In the genomic region with DNA sequence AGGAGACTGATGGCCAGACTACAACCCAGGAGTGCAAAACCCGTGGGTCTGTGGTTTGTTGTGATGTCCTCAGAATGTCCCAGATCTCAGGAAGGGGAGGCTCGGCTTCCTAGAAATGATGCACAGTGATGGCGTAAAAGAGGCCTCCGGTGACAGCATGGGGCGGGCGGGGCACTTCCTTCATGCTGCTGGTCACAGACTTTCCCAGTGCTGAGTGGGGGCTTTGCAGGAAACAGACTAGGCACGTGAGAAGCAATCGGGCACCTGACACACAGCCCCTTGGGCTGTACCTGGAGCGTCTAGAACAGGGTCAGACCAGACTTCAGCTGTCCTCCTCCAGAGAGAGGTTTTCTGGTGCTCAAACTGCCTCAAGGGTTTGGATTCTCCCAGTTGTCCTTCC, we compare ENCODE assay signal across 9 mouse cellular contexts. TPM values are rescaled to one million over a fixed set of nuclear protein-coding genes. Genes with fewer than 3 reads are reported as not detected.
A peak's percentile ranks its signal among the peaks of the same experiment; 100 is the strongest.
DNase-seq lines count a peak whose midpoint lies in the region; ATAC-seq and TF ChIP-seq lines count a peak whose summit lies in the region.
"Had no signal": no experiment of that assay in that cellular context is flagged by ENCODE, and none has a peak within 500 bp of the region (broad histone marks: within the 10 kb centered on the region; RNA-seq: fewer than 3 reads in every experiment).

No protein-coding gene starts in this region.

- TF ChIP-seq POLR2A in spleen, adult 2 months (IDR thresholded peaks at IDR 0.05; ENCODE audit: low read depth, low read length), result no peak

- intact Hi-C loops in gastrocnemius, postnatal 14 days (cut with DNase I; ENCODE audit: low total_unique reads), result no loop called here

- peak in 1 of 2 experiments; percentile 45 for DNase-seq in spleen, adult 2 months (ENCODE audit: low read depth in 1 of 2, low spot score in 2 of 2)
- no peak for DNase-seq in spleen, adult 18-20 months
- peak; percentile 33 to 39 for DNase-seq in heart, adult 18-20 months
- peak; percentile 53 for DNase-seq in thymus, postnatal 25 days
- DNase-seq in gastrocnemius, postnatal 14 days, result no peak
- DNase-seq in gastrocnemius, postnatal 25 days, result no peak
- DNase-seq in frontal cortex, postnatal 36 days (ENCODE audit: low spot score in 2 of 2), result no peak

- no peak overlapping the region for H3K4me2 ChIP-seq in limb, embryonic 13.5 days (replicated peaks)
- H3K4me2 ChIP-seq: lung, embryonic 15.5 days had no signal

- H3K36me3 ChIP-seq in spleen, adult 2 months (ENCODE audit: control insufficient read depth, insufficient read depth, low read length), result 0 out of 2 replicates have a peak, but pooled peaks cover 1% of the 10 kb centered on the region
- peaks cover 10% of the 10 kb centered on the region for H3K36me3 ChIP-seq in limb, embryonic 13.5 days

- H3K27ac ChIP-seq in spleen, adult 2 months (ENCODE audit: insufficient read depth, low read length), result peak overlapping the region; percentile 24; the same call in 1 of the 2 replicates
- H3K27ac ChIP-seq in limb, embryonic 13.5 days, result no peak overlapping the region; the same call in 1 of the 2 replicates
- H3K27ac ChIP-seq: lung, embryonic 15.5 days had no signal

- WGBS in spleen, adult 2 months, result 17% methylated on average over 9 of the region's 9 CpGs
- WGBS in limb, embryonic 13.5 days, result 57% methylated on average over 9 of the region's 9 CpGs

- no peak for TF ChIP-seq CTCF in spleen, adult 2 months (IDR thresholded peaks at IDR 0.05; ENCODE audit: extremely low read depth, insufficient read depth, insufficient read length, insufficient replicate concordance)

- H3K4me3 ChIP-seq in spleen, adult 2 months (ENCODE audit: extremely low read depth, insufficient read depth, insufficient read length), result no peak overlapping the region
- H3K4me3 ChIP-seq in limb, embryonic 13.5 days, result no peak overlapping the region
- H3K4me3 ChIP-seq: lung, embryonic 15.5 days had no signal

- no peaks in the 10 kb centered on the region for H3K9me3 ChIP-seq in limb, embryonic 13.5 days
- H3K9me3 ChIP-seq: lung, embryonic 15.5 days had no signal

- no peaks in the 10 kb centered on the region for H3K27me3 ChIP-seq in spleen, adult 2 months (ENCODE audit: control insufficient read depth, insufficient read depth, low read length)
- H3K27me3 ChIP-seq in limb, embryonic 13.5 days, result no peaks in the 10 kb centered on the region
- H3K27me3 ChIP-seq: lung, embryonic 15.5 days had no signal

- no peak overlapping the region for H3K9ac ChIP-seq in limb, embryonic 13.5 days
- H3K9ac ChIP-seq: lung, embryonic 15.5 days had no signal

- peaks cover 11% of the 10 kb centered on the region; the same call in 1 of the 2 replicates for H3K4me1 ChIP-seq in spleen, adult 2 months (ENCODE audit: control insufficient read depth, insufficient read depth, insufficient read length)
- peaks cover 22% of the 10 kb centered on the region for H3K4me1 ChIP-seq in limb, embryonic 13.5 days

- ATAC-seq in limb, embryonic 13.5 days (ENCODE audit: low FRiP score, low read depth), result peak; percentile 61; the same call in 1 of the 2 replicates

RNA-seq across cellular contexts. Expression of gene Pcbp1, which starts 44.7 kb away (rescaled TPM):
- 166 and 200 TPM in 2 replicates for polyA plus RNA-seq in spleen, adult 2 months (2012; rRNA removed)
- 100 to 1,000 TPM; 142 to 150 TPM for total RNA-seq in heart, adult 18-20 months (2021)
- 454 and 479 TPM in 2 replicates for polyA plus RNA-seq in limb, embryonic 13.5 days (2015; fragmentation: Nextera tagmentation; extraction: Ambion mirVana)
- total RNA-seq in gastrocnemius, postnatal 14 days (2021), result 100 to 1,000 TPM; 128 to 164 TPM
- total RNA-seq in gastrocnemius, postnatal 25 days (2021), result 100 to 1,000 TPM in 1 of 2 experiments, 10 to 100 TPM in 1; 99.7 to 116 TPM

RNA-seq across cellular contexts. Expression of gene Asprv1, which starts 57.1 kb away (rescaled TPM):
- 2.5 and 3.2 TPM in 2 replicates for polyA plus RNA-seq in spleen, adult 2 months (2012; rRNA removed)
- total RNA-seq in heart, adult 18-20 months (2021), result not detected
- 3.8 and 4.6 TPM in 2 replicates for polyA plus RNA-seq in limb, embryonic 13.5 days (2015; fragmentation: Nextera tagmentation; extraction: Ambion mirVana)
- total RNA-seq in gastrocnemius, postnatal 14 days (2021), result under 1 TPM in 1 of 2 experiments, not detected in 1; 0.13 TPM
- total RNA-seq in gastrocnemius, postnatal 25 days (2021), result not detected

Comparison
In these comparisons a context has a peak if more than half of its experiments do, and no peak if none do; other contexts are left out.
1. DNase-seq: peak in heart, adult 18-20 months (2 of 2) and thymus, postnatal 25 days (single experiment); none in spleen, adult 18-20 months (0 of 2), gastrocnemius, postnatal 14 days (single experiment), gastrocnemius, postnatal 25 days (single experiment) and frontal cortex, postnatal 36 days (0 of 2).